Mouse (Mus musculus) cerebellum, adult 2 months (tissue): ENCODE data around the gene Apol7a.

Experiments used
- CTCF ChIP-seq: fragments of 200-500 bp; IDR thresholded peaks from 2 replicates; pipeline ENCODE4 v1.5.1; 2011; ENCODE audit warnings: low read depth, mild to moderate bottlenecking, control low read depth, low read length, moderate library complexity, borderline replicate concordance; ENCODE audit not compliant: insufficient read depth
- POLR2A ChIP-seq: fragments of 200-500 bp; IDR thresholded peaks from 2 replicates; pipeline ENCODE4 v1.6.1; 2011; ENCODE audit warnings: low read length, control low read depth, borderline replicate concordance; ENCODE audit not compliant: insufficient read depth

DNA sequence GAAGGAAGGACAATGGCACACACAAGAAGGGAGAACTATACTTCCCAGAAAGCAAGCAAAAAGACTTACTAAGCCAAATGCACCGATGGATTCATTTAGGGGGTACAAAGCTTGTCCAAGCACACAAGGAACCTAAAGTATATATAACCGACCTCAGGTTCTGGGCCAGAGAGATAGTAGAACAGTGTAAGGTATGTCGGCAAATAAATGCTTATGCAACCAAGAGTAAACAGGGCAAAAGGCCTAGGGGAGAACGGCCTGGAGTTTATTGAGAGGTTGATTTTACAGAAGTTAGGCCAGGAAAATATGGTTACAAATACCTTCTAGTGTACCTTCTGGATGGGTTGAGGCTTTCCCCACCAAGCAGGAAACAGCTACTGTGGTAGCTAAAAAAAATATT is 21.5 kb downstream of the Apol7a start:
- TF ChIP-seq CTCF = no peak
- no peak for TF ChIP-seq POLR2A
